Mouse (Mus musculus) cerebellum, postnatal 10 days (tissue): Measurements from ENCODE around the gene Syn2.
A peak's percentile ranks its signal among the peaks of the same experiment; 100 is the strongest.
"Not testable (repeated sequence)": the region's sequence is repeated elsewhere in the genome, so short reads cannot be mapped to it uniquely, and the experiment has no call there.

Experiments
- DNase-seq, 2 experiments: peaks; one replicate each; pipeline ENCODE4 v3.0.0; 2021; ENCODE audit warnings: mixed read lengths in 2 of 2

Syn2 gene

GRCm38 (mm10) chr6:115178826-115179225, 44.1 kb downstream of the Syn2 start:
- peak in 1 of 2 experiments; percentile 12 for DNase-seq

- DNase-seq, result no peak
These were observed 46.4 kb downstream of the Syn2 start for GRCm38 (mm10) chr6:115181094-115181493.

GRCm38 (mm10) chr6:115191111-115191510, 56.4 kb downstream of the Syn2 start:
- no peak for DNase-seq

- no peak for DNase-seq
These were observed 66.1 kb downstream of the Syn2 start for GRCm38 (mm10) chr6:115200753-115201152.

GRCm38 (mm10) chr6:115203029-115203428, 68.3 kb downstream of the Syn2 start:
- DNase-seq, result peak; percentile 16 to 36

- DNase-seq, result no peak
These were observed 75.5 kb downstream of the Syn2 start for GRCm38 (mm10) chr6:115210187-115210586.

GRCm38 (mm10) chr6:115210820-115211219, 76.1 kb downstream of the Syn2 start:
- DNase-seq, result no peak

- no peak for DNase-seq
These were observed 77.6 kb downstream of the Syn2 start for GRCm38 (mm10) chr6:115212132-115212903.

- DNase-seq, result no peak
These were observed 78.4 kb downstream of the Syn2 start for GRCm38 (mm10) chr6:115213129-115213528.

GRCm38 (mm10) chr6:115221215-115221641, 86.5 kb downstream of the Syn2 start:
- peak; percentile 85 to 92 for DNase-seq

- DNase-seq, result peak; percentile 88 to 90
These were observed 90.8 kb downstream of the Syn2 start for GRCm38 (mm10) chr6:115225519-115225918.

GRCm38 (mm10) chr6:115227043-115227442, 92.3 kb downstream of the Syn2 start, which contains the start of gene Gm17482:
Gene Gm17482, plus strand, starts transcription at chr6:115227343.
- no peak for DNase-seq

GRCm38 (mm10) chr6:115227529-115227928, 92.8 kb downstream of the Syn2 start:
- DNase-seq, result peak; percentile 90 to 91

GRCm38 (mm10) chr6:115230557-115230956, 95.9 kb downstream of the Syn2 start:
- DNase-seq, result no peak

- no peak for DNase-seq
These were observed 97.1 kb downstream of the Syn2 start for GRCm38 (mm10) chr6:115231836-115232235.

GRCm38 (mm10) chr6:115232562-115232961, 97.9 kb downstream of the Syn2 start:
- DNase-seq, result no peak

- DNase-seq, result peak; percentile 94
These were observed 103.6 kb downstream of the Syn2 start for GRCm38 (mm10) chr6:115238031-115239027.

GRCm38 (mm10) chr6:115239335-115239734, 104.6 kb downstream of the Syn2 start:
- DNase-seq, result peak in 1 of 2 experiments; percentile 39

- not testable (repeated sequence) for DNase-seq
These were observed 105.7 kb downstream of the Syn2 start for GRCm38 (mm10) chr6:115240431-115240830.

- peak; percentile 42 to 57 for DNase-seq
These were observed 106.5 kb downstream of the Syn2 start for GRCm38 (mm10) chr6:115241131-115241699.

- peak in 1 of 2 experiments; percentile 65 for DNase-seq
These were observed 107.2 kb downstream of the Syn2 start for GRCm38 (mm10) chr6:115241939-115242338.

- peak; percentile 65 to 68 for DNase-seq
These were observed 109.5 kb downstream of the Syn2 start for GRCm38 (mm10) chr6:115244222-115244621.
